Mouse (Mus musculus) pancreas, adult 10 weeks (tissue): ENCODE measurements around the gene Gm5478. TPM values are rescaled to one million over a fixed set of nuclear protein-coding genes. Genes with fewer than 3 reads are reported as not detected.

ENCODE experiments used
- polyA plus RNA-seq: library from polyadenylated mRNA; stranded (reverse); fragments of 350-450 nt; fragmentation: Illumina TruSeq; extraction: RNeasy Lipid Tissue Mini Kit (QIAGEN cat#74804); gene quantifications from one replicate; pipeline ENCODE4 v1.2.3, GENCODE M21; 2015; ENCODE audit warnings: low read depth, low replicate concordance; ENCODE audit not compliant: insufficient read depth

The Gm5478 gene
- not detected for polyA plus RNA-seq

GRCm38 (mm10) chr15:101647280-101647679 lies at the start of gene Gm5478:
TSS of gene Gm5478 (minus strand) at chr15:101647380.

DNA sequence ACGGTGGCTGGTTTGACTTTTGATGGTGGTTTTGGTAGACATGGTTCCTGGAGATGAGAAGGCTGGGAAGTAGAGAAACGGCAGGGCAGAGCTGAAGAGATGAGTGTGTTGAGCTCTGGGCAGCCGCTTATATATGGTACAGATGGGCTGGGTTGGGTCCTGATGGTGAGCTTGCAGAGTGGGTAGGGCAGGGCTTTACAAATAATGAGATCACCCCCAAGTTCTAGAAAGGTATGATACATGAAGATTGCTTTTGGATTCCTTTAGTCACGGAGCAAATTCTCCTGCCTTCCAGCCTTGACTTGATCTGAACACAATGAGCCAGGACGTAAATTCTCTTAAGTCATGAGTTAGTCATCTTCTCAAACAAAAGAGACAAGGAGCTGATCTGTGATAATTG lies 47.0 kb upstream of the Gm5478 start, which contains the start of gene Krt6a:
Gene Krt6a, minus strand, starts transcription at position 101 of the 400 bp plus-strand sequence.

DNA sequence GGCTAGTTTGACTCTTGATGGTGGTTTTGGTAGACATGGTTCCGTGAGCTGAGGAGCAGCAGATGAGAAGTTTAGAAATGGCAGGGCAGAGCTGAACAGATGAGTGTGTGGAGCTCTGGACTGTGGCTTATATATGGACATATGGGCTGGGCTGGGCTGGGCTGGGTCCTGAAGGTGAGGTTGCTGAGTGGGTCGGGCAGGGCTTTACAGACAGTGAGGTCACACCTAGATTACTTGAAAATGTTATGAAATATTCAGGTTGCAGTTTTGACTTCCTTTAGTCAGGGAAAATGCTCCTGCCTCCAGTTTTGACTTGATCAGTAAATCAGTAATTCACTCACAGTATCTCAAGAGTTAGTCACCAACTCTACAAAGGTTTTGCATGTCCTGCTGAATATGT lies 33.0 kb upstream of the Gm5478 start, which contains the start of gene Krt6b:
Gene Krt6b, minus strand, starts transcription at position 101 of the 400 bp plus-strand sequence.

GRCm38 (mm10) chr15:101627884-101628283 lies 19.3 kb downstream of the Gm5478 start, which contains the start of gene Gm5414:
TSS of gene Gm5414 (minus strand) at chr15:101628188.

Other genes with a start within 250 kb of the Gm5478 start
- gene Krt7, start 236.3 kb downstream of the Gm5478 start, polyA plus RNA-seq: 8.3 TPM
- gene Krt87, start 208.6 kb downstream of the Gm5478 start, polyA plus RNA-seq: not detected
- gene Krt88, start 199.6 kb downstream of the Gm5478 start, polyA plus RNA-seq: not detected
- not detected for gene Krt81, start 183.6 kb downstream of the Gm5478 start, polyA plus RNA-seq
- not detected for gene Krt86, start 173.9 kb downstream of the Gm5478 start, polyA plus RNA-seq
- gene Krt83, start 155.9 kb downstream of the Gm5478 start, polyA plus RNA-seq: not detected
- gene Gm49425, start 130.1 kb downstream of the Gm5478 start, polyA plus RNA-seq: not detected
- not detected for gene Krt84, start 114.6 kb downstream of the Gm5478 start, polyA plus RNA-seq
- gene Krt82, start 96.7 kb downstream of the Gm5478 start, polyA plus RNA-seq: not detected
- not detected for gene Krt90, start 84.4 kb downstream of the Gm5478 start, polyA plus RNA-seq
- gene Krt75, start 73.5 kb downstream of the Gm5478 start, polyA plus RNA-seq: not detected
- gene Gm5414, start 19.2 kb downstream of the Gm5478 start, polyA plus RNA-seq: not detected
- gene Krt6b, start 32.9 kb upstream of the Gm5478 start, polyA plus RNA-seq: not detected
- not detected for gene Krt6a, start 46.9 kb upstream of the Gm5478 start, polyA plus RNA-seq
- gene Krt5, start 65.5 kb upstream of the Gm5478 start, polyA plus RNA-seq: not detected
- not detected for gene Krt71, start 95.7 kb upstream of the Gm5478 start, polyA plus RNA-seq
- not detected for gene Krt72, start 139.1 kb upstream of the Gm5478 start, polyA plus RNA-seq
- gene Krt73, start 155.0 kb upstream of the Gm5478 start, polyA plus RNA-seq: not detected
- gene Krt2, start 170.8 kb upstream of the Gm5478 start, polyA plus RNA-seq: not detected
- not detected for gene Krt1, start 203.4 kb upstream of the Gm5478 start, polyA plus RNA-seq
- not detected for gene Krt77, start 222.3 kb upstream of the Gm5478 start, polyA plus RNA-seq
- gene Krt76, start 245.5 kb upstream of the Gm5478 start, polyA plus RNA-seq: 0.35 TPM